Mouse (Mus musculus): ENCODE measurements around the gene Tmem69. TPM values are rescaled to one million over a fixed set of nuclear protein-coding genes. Genes with fewer than 3 reads are reported as not detected.

Gene Tmem69
- polyA plus RNA-seq (2015; fragmentation: Nextera tagmentation; extraction: Ambion mirVana) = 17.0 and 19.1 TPM in 2 replicates

- TF ChIP-seq CTCF (IDR thresholded peaks at IDR 0.05; ENCODE audit: low read depth) = no peak
- Histone ChIP-seq H3K4me2 (replicated peaks; ENCODE audit: low read depth) (peak within 1 kb of the TSS; percentile 80), H3K4me1 (replicated peaks; ENCODE audit: control insufficient read depth, insufficient read depth, low read length) (no peaks in the 10 kb centered on the region), H3K36me3 (ENCODE audit: control insufficient read depth, insufficient read depth) (peaks cover 10% of the 10 kb centered on the region), H3K9ac (ENCODE audit: low read depth, low read length) (peak within 1 kb of the TSS; percentile 86), H3K27ac (ENCODE audit: low read depth, low read length) (peak within 1 kb of the TSS; percentile 97), H3K4me3 (ENCODE audit: low read depth, low read length) (peak within 1 kb of the TSS; percentile 80), H3K9me3 (ENCODE audit: control insufficient read depth) (no peaks in the 10 kb centered on the region), H3K27me3 (replicated peaks; ENCODE audit: control insufficient read depth, insufficient read depth, low read length) (no peaks in the 10 kb centered on the region)
- ATAC-seq = no peak
- WGBS = 3% methylated on average over 23 of the region's 23 CpGs
These were observed at the start of gene Tmem69 for GRCm38 (mm10) chr4:116555413-116556300. Gene Tmem69 (minus strand): TSS chr4:116555936.

- Histone ChIP-seq H3K9ac (ENCODE audit: low read depth, low read length) (peak overlapping the region; percentile 60), H3K27ac (ENCODE audit: low read depth, low read length) (peak overlapping the region; percentile 85), H3K4me3 (ENCODE audit: low read depth, low read length) (peak overlapping the region; percentile 53), H3K36me3 (ENCODE audit: control insufficient read depth, insufficient read depth) (peaks cover 32% of the 10 kb centered on the region), H3K4me2 (replicated peaks; ENCODE audit: low read depth) (peak overlapping the region; percentile 97), H3K4me1 (replicated peaks; ENCODE audit: control insufficient read depth, insufficient read depth, low read length) (peaks cover 5% of the 10 kb centered on the region; the same call in 1 of the 2 replicates), H3K9me3 (ENCODE audit: control insufficient read depth) (no peaks in the 10 kb centered on the region), H3K27me3 (replicated peaks; ENCODE audit: control insufficient read depth, insufficient read depth, low read length) (no peaks in the 10 kb centered on the region)
- ATAC-seq = peak; percentile 98
- TF ChIP-seq CTCF (IDR thresholded peaks at IDR 0.05; ENCODE audit: low read depth) = peak; percentile 54
- WGBS = under 1% methylated on average over 50 of the region's 50 CpGs
These were observed 41.5 kb upstream of the Tmem69 start for GRCm38 (mm10) chr4:116596978-116597881.

GRCm38 (mm10) chr4:116596379-116596778 lies 40.6 kb upstream of the Tmem69 start, which contains the start of gene Ccdc17:
Gene Ccdc17 (plus strand): TSS chr4:116596654.
- ATAC-seq = no peak
- Histone ChIP-seq H3K4me1 (replicated peaks; ENCODE audit: control insufficient read depth, insufficient read depth, low read length) (peaks cover 5% of the 10 kb centered on the region; the same call in 1 of the 2 replicates), H3K27ac (ENCODE audit: low read depth, low read length) (peak within 1 kb of the TSS; percentile 85), H3K4me3 (ENCODE audit: low read depth, low read length) (peak within 1 kb of the TSS; percentile 53), H3K4me2 (replicated peaks; ENCODE audit: low read depth) (peak within 1 kb of the TSS; percentile 97), H3K27me3 (replicated peaks; ENCODE audit: control insufficient read depth, insufficient read depth, low read length) (no peaks in the 10 kb centered on the region), H3K9me3 (ENCODE audit: control insufficient read depth) (no peaks in the 10 kb centered on the region), H3K36me3 (ENCODE audit: control insufficient read depth, insufficient read depth) (peaks cover 32% of the 10 kb centered on the region), H3K9ac (ENCODE audit: low read depth, low read length) (peak within 1 kb of the TSS; percentile 60)
- 20% methylated on average over 5 of the region's 5 CpGs for WGBS
- no peak for TF ChIP-seq CTCF (IDR thresholded peaks at IDR 0.05; ENCODE audit: low read depth)

- 80% methylated on average over 8 of the region's 8 CpGs for WGBS
- ATAC-seq = no peak
- no peak for TF ChIP-seq CTCF (IDR thresholded peaks at IDR 0.05; ENCODE audit: low read depth)
- Histone ChIP-seq H3K4me2 (replicated peaks; ENCODE audit: low read depth) (no peak overlapping the region), H3K9me3 (ENCODE audit: control insufficient read depth) (no peaks in the 10 kb centered on the region), H3K27ac (ENCODE audit: low read depth, low read length) (no peak overlapping the region), H3K27me3 (replicated peaks; ENCODE audit: control insufficient read depth, insufficient read depth, low read length) (no peaks in the 10 kb centered on the region), H3K9ac (ENCODE audit: low read depth, low read length) (no peak overlapping the region), H3K4me1 (replicated peaks; ENCODE audit: control insufficient read depth, insufficient read depth, low read length) (peaks cover 5% of the 10 kb centered on the region; the same call in 1 of the 2 replicates), H3K36me3 (ENCODE audit: control insufficient read depth, insufficient read depth) (peaks cover 36% of the 10 kb centered on the region), H3K4me3 (ENCODE audit: low read depth, low read length) (no peak overlapping the region)
These were observed 40.1 kb upstream of the Tmem69 start for GRCm38 (mm10) chr4:116595793-116596192.

GRCm38 (mm10) chr4:116558151-116558882 lies 2.6 kb upstream of the Tmem69 start:
- Histone ChIP-seq H3K4me3 (ENCODE audit: low read depth, low read length) (peak overlapping the region; percentile 80), H3K27ac (ENCODE audit: low read depth, low read length) (peak overlapping the region; percentile 97), H3K4me2 (replicated peaks; ENCODE audit: low read depth) (peak overlapping the region; percentile 80), H3K9ac (ENCODE audit: low read depth, low read length) (peak overlapping the region; percentile 86), H3K4me1 (replicated peaks; ENCODE audit: control insufficient read depth, insufficient read depth, low read length) (no peaks in the 10 kb centered on the region), H3K27me3 (replicated peaks; ENCODE audit: control insufficient read depth, insufficient read depth, low read length) (no peaks in the 10 kb centered on the region), H3K36me3 (ENCODE audit: control insufficient read depth, insufficient read depth) (peaks cover 8% of the 10 kb centered on the region), H3K9me3 (ENCODE audit: control insufficient read depth) (no peaks in the 10 kb centered on the region)
- no peak for TF ChIP-seq CTCF (IDR thresholded peaks at IDR 0.05; ENCODE audit: low read depth)
- no peak for ATAC-seq
- WGBS = under 1% methylated on average over 15 of the region's 15 CpGs

Measured in intestine, postnatal 0 days (tissue).